Mouse (Mus musculus): Measurements from ENCODE around the gene Tfap2c. TPM values are rescaled to one million over a fixed set of nuclear protein-coding genes. Genes with fewer than 3 reads are reported as not detected.

Tfap2c gene
- total RNA-seq, 4 experiments from 2014 or later = 0.11 TPM; not detected in 3

DNA sequence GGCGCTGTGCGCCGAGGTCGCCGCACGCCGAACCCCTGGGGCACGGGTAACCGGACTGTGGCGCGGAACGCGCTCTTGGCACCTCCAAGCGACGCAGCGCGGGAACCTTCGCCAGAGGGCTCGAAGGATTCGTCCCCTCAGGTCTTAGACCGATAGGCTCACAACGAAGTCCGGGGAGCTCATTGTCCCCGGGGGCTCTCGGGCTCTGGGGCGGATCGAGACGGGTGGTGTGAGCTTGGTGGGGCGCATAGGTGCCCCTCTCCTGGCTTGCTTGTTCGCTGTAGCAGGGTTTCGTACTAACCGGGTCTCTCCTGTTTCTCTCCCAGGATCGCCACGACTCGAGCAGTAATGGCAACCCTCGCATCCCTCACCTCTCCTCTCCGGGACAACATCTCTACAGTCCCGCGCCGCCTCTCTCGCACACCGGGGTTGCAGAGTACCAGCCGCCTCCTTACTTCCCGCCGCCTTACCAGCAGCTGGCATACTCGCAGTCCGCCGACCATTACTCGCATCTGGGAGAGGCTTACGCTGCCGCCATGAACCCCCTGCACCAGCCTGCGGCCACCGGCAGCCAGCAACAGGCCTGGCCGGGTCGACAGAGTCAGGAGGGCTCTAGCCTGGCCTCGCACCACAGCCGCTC is 1.8 kb downstream of the Tfap2c start:
- no peak for DNase-seq (ENCODE audit: low spot score in 2 of 2)

DNA sequence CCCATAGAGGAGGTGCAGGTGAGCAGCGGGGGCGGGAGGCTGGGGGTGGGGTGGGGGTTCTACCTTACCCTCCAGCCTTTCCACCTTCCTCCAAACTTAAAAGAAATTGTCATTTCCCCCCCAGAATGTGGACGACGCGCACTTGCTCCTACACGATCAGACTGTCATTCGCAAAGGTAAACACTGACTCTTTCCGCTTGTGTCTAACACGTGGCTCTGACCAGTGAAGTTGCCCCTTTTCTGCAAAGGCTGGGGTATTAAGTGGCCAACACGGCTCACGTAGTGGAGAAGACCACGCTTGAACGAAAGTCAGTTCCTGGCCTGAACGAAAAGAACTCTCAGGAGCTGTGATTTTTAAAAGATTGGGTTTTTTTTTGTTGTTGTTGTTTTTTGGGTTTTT is 2.5 kb downstream of the Tfap2c start:
- DNase-seq (ENCODE audit: low spot score in 2 of 2) = no peak

DNA sequence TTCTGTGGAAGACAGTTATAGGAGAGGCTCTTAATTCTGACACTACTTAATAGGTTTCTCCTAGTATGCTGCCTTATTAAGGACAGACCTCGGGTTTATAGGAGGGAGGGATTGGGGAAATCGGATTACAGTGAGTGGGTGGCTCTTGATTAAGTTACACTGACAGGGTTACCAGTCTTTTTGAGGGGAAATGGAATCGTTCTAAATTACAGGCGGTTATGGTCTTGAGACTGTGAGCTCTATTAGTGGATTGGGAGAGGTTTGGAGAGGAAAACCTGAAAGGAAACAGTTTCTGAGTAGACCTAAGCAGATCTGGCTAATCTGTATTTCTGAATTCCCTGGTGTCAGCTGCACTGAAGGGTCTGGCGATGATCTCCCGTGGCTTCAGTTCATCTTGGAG is 3.3 kb downstream of the Tfap2c start:
- DNase-seq (ENCODE audit: low spot score in 2 of 2) = no peak

DNA sequence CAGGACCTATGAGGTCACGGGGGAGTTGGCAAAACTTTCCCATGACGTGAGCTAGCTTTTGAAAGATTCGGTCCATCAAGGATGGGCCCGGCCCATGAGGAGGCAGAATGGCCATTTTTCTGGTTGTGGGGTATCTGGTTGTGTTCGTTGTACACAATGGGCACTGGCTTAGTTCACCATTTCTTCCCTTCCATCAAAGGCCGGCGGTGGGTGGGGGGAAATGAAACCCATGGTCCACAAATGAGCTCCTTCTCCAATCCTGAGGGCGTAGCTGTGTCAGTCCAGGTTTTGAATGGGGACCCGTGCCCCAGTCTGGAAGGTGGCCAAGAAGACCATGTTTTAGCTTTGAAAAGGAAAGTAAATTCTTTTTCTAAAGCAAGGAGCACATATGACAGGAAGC is 4.8 kb downstream of the Tfap2c start:
- no peak for DNase-seq (ENCODE audit: low spot score in 2 of 2)

DNA sequence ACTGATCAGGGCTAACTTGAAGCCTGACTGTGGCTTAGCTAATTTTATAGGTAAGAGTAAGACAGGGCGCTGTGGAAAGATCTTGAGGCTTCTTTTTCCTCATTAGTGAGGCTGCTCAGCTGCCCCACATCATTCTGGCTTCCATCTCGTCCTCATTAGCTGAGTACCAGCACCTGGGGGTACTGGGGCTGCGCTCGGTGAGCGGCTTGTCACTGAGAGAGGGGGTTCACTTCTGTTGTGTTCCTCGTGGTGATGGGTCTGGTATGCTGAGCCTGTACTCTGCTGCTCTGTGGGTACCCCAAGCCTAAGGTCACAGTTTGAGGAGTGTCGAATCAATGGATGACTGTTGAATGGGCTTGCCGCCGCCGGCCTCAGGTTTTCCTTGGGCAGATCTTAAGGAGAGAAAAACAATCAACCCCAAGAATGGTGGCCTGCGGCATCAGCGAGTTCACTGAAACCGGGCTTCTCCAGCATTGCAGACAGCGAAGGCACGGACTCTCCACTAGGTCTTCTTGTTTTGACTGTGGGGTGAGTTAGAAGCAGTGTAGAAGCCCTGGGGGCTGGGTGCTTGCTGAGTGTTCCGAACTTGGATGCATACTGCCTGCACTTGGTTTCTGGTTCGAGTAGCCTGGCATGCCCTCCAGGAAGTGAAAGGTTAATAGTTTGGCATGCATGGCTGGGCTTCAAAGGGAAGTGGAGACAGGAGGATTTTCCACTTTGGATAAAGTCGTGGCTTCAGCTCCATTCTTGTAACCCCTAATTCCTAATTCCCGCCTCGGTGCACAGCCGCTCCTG is 9.5 kb downstream of the Tfap2c start:
- DNase-seq (ENCODE audit: low spot score in 2 of 2) = no peak

DNA sequence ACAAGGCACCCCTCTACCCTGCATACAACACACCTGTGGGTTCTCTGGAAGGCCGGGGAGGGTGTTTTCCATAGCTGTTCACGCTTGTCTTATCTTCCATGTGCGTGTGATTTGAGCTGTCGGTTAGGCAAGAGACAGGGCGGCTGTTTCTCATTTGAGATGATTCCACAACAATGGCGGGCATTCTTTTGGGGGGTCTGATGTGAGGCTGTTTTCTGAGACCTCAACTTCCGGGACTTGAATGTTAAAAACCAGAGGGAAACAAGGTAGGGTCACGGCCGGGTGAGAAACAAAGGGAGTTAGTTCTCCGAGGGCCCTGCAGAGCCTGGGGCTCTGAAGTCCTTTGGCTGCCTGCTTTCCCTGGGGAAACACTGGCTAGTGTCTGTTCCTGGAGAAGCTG is 11.6 kb downstream of the Tfap2c start:
- DNase-seq (ENCODE audit: low spot score in 2 of 2) = no peak

DNA sequence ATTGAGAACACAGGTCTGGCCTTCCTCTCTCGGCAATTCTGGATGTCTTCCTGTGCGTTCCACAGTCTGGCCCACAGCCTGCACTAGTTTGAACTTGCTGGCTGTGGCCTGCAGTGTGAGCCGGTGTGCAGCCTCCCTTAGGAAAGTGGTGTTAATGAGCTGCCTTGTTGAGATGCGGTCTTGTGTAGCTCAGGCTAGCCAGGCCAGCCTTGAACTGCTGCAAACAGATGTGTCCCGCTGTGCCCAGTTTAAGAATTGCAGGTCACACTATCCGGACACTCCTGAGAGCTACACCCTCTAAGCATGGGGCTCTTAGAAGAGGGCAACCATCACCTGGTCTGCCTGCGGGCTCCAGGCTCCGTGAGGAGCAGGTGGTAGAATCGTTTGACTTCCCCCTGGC is 18.4 kb downstream of the Tfap2c start:
- no peak for DNase-seq (ENCODE audit: low spot score in 2 of 2)

DNA sequence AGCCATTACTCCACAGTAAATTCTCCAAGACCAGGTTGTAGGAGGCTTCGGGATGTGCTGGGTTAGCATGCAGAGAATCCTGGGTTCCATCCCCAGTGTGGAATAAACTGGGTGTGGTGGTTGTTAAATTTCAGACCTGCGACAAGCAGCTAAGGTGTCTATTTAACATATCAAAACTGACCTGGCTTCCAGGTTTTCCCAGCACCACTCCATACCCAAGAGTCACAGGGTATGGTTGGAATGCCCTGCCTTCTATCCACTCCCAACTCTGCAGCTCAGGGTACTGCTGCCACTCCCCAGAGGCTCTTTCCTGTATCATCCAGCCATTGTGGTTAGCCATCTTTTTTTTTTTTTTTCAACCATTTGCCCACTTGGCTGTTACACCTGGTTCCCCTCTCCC is 19.1 kb downstream of the Tfap2c start:
- DNase-seq (ENCODE audit: low spot score in 2 of 2) = no peak

DNA sequence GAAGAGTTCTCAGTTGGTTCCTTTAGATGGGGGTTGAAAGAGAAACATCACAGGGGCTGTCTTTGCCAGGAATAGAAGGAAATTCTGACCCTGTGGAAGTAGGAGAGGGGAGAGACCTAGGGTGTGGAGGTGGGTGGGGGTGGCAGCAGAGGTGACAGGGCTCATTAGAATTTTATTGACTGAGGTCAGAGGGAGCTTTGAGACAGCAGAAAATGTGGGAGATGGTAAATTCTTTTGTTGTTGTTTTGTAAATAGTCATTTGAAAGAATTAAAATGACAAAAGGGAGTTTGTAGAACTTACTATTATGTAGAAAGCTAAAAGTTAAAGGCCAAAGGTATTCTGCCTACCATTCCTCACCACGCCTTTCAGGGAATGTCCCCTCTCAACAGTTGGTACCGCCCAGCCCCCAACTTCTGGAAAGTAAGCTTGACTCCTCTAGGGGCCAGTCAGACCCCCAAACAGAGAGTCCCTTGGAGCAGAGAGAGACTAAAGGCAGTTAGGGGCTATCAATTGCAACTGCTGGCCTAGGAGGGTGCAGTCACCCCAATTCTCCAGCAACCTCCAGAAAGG is 27.9 kb downstream of the Tfap2c start:
- DNase-seq (ENCODE audit: low spot score in 2 of 2) = no peak

DNA sequence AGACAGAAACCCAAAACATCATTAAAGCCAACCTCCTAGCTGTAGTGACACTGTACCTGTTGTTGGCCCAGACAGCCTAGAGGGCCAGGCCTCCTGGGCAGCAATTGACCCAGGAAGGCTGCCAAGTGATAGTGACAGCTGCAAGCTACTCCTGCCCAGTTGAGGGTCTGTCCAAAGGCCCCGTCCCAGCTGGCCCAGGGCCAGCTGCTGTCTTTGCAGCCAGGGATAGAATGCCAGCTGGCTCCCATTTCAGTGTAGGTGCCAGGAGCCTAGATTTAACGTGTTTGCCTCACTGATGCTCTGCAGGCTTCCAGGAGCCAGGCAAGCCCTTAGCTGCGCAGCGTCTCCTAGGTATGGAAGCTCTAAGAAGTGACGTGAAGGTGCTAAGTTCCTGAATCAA is 29.8 kb downstream of the Tfap2c start:
- peak in 1 of 2 experiments; percentile 13 for DNase-seq (ENCODE audit: low spot score in 2 of 2)

DNA sequence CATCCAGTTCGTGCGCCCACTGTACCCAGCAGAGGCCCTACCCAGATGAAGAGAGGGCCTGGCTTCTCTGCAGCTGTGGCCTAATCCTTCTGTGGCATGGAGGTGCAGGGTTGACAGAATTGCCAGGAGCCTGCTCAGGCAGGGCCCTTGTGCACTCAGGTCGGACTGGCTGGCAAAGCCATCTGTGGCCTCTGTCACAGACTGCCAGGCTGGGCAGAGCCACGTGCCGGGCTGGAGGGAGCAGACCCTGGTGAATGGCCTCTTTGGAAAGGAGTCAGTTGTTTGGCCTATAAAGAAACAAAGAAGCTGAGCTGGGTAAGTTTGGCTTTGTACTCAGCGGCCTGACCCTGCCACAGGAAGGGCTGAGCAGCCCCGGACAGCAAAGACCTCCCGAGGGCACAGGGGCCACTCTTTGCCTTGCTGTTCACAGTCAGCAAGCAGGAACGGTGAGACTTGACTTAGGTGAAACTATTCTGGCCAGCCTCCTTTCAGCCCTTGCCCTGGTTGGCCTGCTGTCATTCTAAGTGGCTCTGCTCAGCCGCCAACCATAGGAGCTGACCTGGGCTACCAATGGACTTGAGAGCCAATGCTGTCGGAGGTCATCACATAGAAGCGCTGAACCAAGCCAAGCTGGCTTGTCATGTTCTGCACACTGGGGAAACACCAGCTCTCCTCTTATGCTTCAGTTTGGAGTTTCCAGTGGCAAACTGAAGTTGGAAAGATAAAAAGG is 31.3 kb downstream of the Tfap2c start:
- DNase-seq (ENCODE audit: low spot score in 2 of 2) = peak in 1 of 2 experiments; percentile 4

DNA sequence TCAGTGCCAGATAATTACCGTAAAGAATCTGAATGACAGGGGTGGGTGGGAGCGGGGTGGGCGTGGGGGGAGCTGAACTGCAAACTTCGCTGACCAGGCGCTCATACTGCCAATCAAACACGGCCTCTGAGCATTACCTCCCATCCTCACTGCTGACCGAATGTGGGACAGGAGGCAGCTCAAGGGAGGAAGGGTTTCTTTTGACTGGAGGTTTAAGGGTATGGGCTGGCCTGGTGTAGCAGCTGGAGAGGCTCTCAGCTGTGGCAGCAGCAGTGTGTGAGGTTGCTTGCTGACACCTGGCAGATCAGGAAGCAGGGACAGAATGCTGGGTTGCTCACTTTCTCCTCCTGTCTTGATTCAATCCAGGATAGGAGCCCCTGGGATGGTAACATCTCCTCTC is 33.9 kb downstream of the Tfap2c start:
- no peak for DNase-seq (ENCODE audit: low spot score in 2 of 2)

DNA sequence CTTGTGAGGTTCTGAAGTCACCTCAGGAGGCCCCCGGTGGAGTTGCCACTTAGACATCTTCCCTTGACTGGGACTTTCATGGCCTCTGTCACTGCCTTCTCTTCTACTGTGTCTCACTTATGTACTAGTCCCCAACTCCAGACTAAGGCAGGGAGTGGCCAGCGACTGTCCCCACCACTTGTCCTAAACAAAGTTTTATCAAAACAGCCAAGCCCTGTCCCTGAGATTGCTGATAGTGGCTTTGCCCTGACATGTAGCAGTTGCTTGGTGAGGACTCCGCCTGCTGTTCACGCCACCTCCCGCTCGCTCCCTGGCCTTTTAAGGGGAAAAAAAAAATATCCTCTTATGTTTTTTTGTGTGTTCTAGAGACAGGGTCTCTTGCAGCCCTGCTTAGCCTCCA is 35.9 kb downstream of the Tfap2c start:
- DNase-seq (ENCODE audit: low spot score in 2 of 2) = no peak

DNA sequence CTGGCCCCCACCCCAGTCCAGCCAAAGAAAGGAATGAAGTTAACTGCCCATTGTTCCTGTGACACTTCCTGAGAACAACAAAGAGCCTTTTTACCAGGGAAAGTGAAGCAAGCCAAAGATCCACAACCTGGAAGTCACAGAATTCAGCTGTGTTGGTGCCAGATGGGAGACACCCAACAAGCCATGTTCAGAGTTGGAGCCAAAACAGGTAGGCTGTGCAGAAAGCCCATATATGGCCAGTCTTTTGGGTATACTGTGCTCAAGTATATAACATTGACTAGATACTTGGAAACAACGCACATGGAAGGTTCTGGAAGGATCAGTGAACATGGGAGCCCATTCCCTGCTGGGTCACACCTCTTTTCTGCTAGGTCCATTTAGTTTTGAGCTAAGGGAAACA is 39.7 kb downstream of the Tfap2c start:
- no peak for DNase-seq (ENCODE audit: low spot score in 2 of 2)

DNA sequence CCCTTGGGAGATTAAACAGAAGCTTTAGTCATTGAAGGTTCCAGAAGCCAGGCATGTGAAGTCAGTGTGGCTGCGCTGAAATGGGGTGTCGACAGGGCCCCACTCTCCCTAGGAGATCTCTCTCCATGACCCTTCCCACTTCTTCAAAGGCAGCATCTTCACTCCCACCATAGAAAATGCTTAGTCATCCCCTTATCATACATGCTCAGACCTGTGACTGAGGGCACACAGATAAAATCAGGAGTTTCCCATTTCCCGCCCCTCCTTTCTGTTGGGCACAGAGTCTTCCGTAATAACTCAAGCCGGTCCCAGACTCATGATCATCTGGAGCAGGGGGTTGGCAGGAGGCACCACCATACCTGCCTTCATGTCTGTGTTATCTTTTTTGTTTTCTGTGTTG is 41.4 kb downstream of the Tfap2c start:
- no peak for DNase-seq (ENCODE audit: low spot score in 2 of 2)

DNA sequence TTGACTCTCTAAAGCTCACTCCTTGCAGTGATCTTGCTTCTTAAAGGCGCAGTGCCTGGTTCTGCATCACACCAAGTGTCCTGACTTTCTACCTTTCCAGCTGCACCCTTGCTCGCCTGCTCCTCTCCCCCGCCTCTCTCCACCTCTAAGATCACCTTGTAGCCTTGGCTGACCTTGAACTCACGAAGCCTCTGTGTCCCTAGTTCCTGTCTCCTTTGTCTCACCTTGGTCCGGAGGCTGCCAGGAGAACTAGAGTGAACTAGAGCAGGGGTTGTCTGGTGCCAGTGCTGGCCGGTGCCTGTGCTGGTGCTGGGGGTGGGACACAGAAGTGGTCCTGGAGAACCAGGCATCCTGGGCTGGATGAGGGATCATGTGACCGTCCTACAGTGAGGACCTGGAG is 44.9 kb downstream of the Tfap2c start:
- DNase-seq (ENCODE audit: low spot score in 2 of 2) = no peak

DNA sequence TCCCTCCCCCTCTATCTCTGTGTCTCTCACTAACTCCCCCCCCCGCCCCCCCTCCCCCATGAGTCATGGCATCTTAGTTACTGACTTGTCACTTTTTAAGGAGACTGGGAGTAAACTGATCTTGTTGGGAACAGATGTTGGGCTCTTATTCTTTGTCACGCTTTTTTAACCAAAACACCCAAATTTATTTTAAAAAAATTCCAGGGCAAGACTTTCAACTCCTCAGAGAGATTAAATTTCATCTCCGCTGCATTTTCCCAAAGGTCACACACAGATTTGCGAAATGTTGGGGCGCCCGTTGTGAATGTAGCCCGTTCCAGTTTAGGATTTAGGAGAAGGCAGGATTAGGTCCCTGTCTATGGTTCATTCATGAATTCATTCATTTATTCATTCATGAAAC is 47.7 kb downstream of the Tfap2c start:
- no peak for DNase-seq (ENCODE audit: low spot score in 2 of 2)

DNA sequence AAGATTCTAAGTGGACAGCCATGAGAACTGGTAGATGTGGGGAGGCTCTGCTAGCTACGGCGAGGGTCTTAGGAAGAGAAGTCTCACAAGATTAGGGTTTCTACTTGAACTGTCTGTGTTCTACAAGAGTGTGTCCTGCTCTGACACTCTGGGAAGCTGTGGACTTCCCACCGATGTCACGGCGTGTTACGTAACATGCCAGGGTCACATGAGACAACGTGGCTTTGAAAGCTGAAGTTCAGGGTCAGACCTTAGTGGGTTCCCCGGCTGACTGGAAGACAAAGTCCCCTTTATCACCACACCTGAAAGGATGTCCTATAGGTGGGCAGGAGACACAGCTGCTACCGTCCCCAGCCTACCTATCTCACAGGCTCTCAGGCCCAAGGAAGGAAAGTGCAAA is 48.5 kb downstream of the Tfap2c start:
- DNase-seq (ENCODE audit: low spot score in 2 of 2) = no peak

DNA sequence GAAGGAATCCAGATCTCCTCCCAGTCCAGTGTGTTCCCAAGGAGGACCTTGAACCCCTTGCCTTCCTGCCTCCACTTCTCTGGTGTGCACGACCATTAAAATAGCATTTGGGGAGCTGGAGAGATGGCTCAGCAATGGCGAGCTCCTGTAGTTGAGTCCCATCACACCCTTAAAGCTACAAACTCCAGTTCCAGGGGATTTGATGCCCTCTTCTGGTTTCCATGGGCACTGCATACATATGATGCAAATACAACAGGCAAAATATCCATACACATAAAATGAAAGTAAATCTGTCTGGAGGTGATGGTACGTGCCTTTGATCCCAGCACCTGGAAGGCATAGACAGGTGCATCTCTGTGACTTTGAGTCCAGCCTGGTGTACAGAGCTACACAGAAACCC is 55.2 kb downstream of the Tfap2c start:
- no peak for DNase-seq (ENCODE audit: low spot score in 2 of 2)

DNA sequence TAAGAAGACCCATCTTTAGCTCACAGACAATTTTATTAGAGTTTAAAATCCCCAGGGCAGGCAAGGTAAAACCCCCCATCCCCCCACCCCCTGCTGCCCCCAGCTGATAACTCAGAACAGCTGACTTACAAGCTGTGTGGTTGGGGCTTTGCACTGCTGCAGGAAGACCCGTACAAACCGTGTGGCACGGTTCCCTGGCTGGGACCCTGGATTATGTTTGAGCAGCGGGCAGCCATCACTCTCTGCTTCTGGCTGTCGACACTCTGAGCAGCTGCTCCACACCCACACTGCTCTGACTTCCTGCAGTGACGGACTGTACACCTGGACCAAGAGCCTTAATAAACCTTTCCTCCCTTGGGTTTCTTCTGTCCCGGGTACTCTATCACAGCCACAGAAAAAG is 56.2 kb downstream of the Tfap2c start:
- no peak for DNase-seq (ENCODE audit: low spot score in 2 of 2)

DNA sequence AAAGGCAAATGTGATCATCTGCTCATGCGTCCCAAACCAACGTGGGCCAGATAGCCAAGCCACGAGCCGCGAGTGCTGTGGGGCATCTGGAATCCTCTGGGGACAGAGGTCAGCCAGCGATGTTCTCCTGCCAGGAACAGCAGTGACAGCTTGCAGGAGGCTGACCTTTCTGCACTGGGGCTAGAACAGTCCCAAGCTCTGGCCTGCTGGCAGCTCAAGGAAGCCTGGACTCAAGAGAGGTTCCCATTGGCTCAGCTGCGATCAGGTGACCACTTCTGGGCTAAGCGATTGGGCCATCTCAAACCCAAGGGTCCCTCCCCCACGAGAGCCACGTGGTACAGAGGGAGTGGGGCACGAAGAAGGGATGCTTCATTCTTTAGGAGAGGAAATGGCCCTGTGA is 58.3 kb downstream of the Tfap2c start:
- no peak for DNase-seq (ENCODE audit: low spot score in 2 of 2)

Measured in layer of hippocampus, adult 8-10 months (tissue).